Mouse (Mus musculus) limb, embryonic 11.5 days (tissue): ENCODE measurements around the gene Rgs12. TPM values are rescaled to one million over a fixed set of nuclear protein-coding genes. Genes with fewer than 3 reads are reported as not detected.

Experiments
- ATAC-seq: fragments of 200-750 bp; cut with Nextera tagmentation; 2 replicates; pipeline ENCODE4 v1.8.0; 2017; ENCODE audit warnings: low read depth; ENCODE audit not compliant: insufficient number of reproducible peaks, low FRiP score, low TSS enrichment
- DNase-seq: peaks from one replicate; pipeline ENCODE4 v3.0.0-alpha.2; 2015; ENCODE audit warnings: low spot score
- H3K27ac ChIP-seq: fragments of 300-500 bp; sonication (generic); replicated peaks from 2 replicates; pipeline ENCODE4 v1.5.1; 2014; ENCODE audit warnings: low read depth, mild to moderate bottlenecking, low read length
- H3K27me3 ChIP-seq: fragments of 300-500 bp; sonication (generic); 2 replicates; pipeline ENCODE4 v1.6.1; 2014; ENCODE audit warnings: mild to moderate bottlenecking, low read length, mixed read lengths; ENCODE audit not compliant: control insufficient read depth, insufficient read depth
- H3K36me3 ChIP-seq: fragments of 300-500 bp; sonication (generic); 2 replicates; pipeline ENCODE4 v1.6.1; 2014; ENCODE audit warnings: mild to moderate bottlenecking, low read length, moderate library complexity, mixed read lengths; ENCODE audit not compliant: control insufficient read depth, insufficient read depth
- H3K4me1 ChIP-seq: fragments of 300-500 bp; sonication (generic); 2 replicates; pipeline ENCODE4 v1.6.1; 2014; ENCODE audit warnings: low read length, mixed read lengths; ENCODE audit not compliant: control insufficient read depth, insufficient read depth
- H3K4me2 ChIP-seq: fragments of 300-500 bp; sonication (generic); 2 replicates; pipeline ENCODE4 v1.6.1; 2014; ENCODE audit warnings: low read depth, mild to moderate bottlenecking, moderate library complexity; ENCODE audit not compliant: severe bottlenecking
- H3K4me3 ChIP-seq: fragments of 300-500 bp; sonication (generic); 2 replicates; pipeline ENCODE4 v1.5.1; 2014; ENCODE audit warnings: low read depth, low read length
- H3K9ac ChIP-seq: fragments of 300-500 bp; sonication (generic); 2 replicates; pipeline ENCODE4 v1.6.1; 2014; ENCODE audit warnings: mild to moderate bottlenecking, low read length
- H3K9me3 ChIP-seq: fragments of 300-500 bp; sonication (generic); 2 replicates; pipeline ENCODE4 v1.6.1; 2016; ENCODE audit warnings: low read length; ENCODE audit not compliant: control insufficient read depth
- WGBS: fragments of 180-500 bp; shearing (Covaris S2); extraction: QIAGEN DNeasy Blood & Tissue Kit; methylation state at CpG from one replicate; pipeline ENCODE4 v1.1.7; 2014; 5-methylcytosine and 5-hydroxymethylcytosine counted together
- polyA plus RNA-seq: library from polyadenylated mRNA; unstranded; fragments of >200 nt; fragmentation: Nextera tagmentation; extraction: Ambion mirVana; gene quantifications from 2 replicates; pipeline ENCODE4 v1.2.1, GENCODE M21; 2014

Rgs12 gene
- polyA plus RNA-seq, 1 experiment from 2014 or later, result 38.7 TPM

- ATAC-seq, result no peak
- Histone ChIP-seq H3K4me2 (no peak overlapping the region), H3K4me3 (no peak overlapping the region), H3K9ac (no peak overlapping the region), H3K9me3 (no peaks in the 10 kb centered on the region), H3K36me3 (no peaks in the 10 kb centered on the region), H3K4me1 (no peaks in the 10 kb centered on the region), H3K27ac (no peak overlapping the region), H3K27me3 (no peaks in the 10 kb centered on the region)
- WGBS, result 81% methylated on average over 3 of the region's 3 CpGs
- DNase-seq, result no peak
Measured at GRCm38 (mm10) chr5:35001144-35001543, 51.9 kb downstream of the Rgs12 start.

GRCm38 (mm10) chr5:35003611-35004162 is 54.4 kb downstream of the Rgs12 start:
- H3K27ac ChIP-seq, result no peak overlapping the region
- H3K36me3 ChIP-seq, result no peaks in the 10 kb centered on the region
- ATAC-seq, result no peak
- no peaks in the 10 kb centered on the region for H3K9me3 ChIP-seq
- no peak overlapping the region for H3K4me2 ChIP-seq
- H3K27me3 ChIP-seq, result no peaks in the 10 kb centered on the region
- H3K4me3 ChIP-seq, result no peak overlapping the region
- WGBS, result 66% methylated on average over 7 of the region's 7 CpGs
- H3K9ac ChIP-seq, result no peak overlapping the region
- H3K4me1 ChIP-seq, result no peaks in the 10 kb centered on the region
- no peak for DNase-seq

- H3K36me3 ChIP-seq, result no peaks in the 10 kb centered on the region
- 93% methylated on average over 2 of the region's 2 CpGs for WGBS
Measured at GRCm38 (mm10) chr5:35004769-35005168, 55.5 kb downstream of the Rgs12 start.

GRCm38 (mm10) chr5:35005659-35006058 is 56.4 kb downstream of the Rgs12 start:
- ATAC-seq (no peak), DNase-seq (no peak)
- Histone ChIP-seq H3K4me2 (no peak overlapping the region), H3K4me3 (no peak overlapping the region), H3K9me3 (no peaks in the 10 kb centered on the region), H3K27ac (no peak overlapping the region), H3K27me3 (no peaks in the 10 kb centered on the region), H3K9ac (no peak overlapping the region), H3K36me3 (no peaks in the 10 kb centered on the region), H3K4me1 (no peaks in the 10 kb centered on the region)
- WGBS, result 97% methylated on average over 3 of the region's 3 CpGs

More at GRCm38 (mm10) chr5:35004769-35005168, 55.5 kb downstream of the Rgs12 start:
- ATAC-seq (no peak), DNase-seq (no peak)
- H3K4me1 ChIP-seq, result no peaks in the 10 kb centered on the region
- H3K27ac ChIP-seq, result no peak overlapping the region
- H3K4me3 ChIP-seq, result no peak overlapping the region
- no peak overlapping the region for H3K9ac ChIP-seq
- no peaks in the 10 kb centered on the region for H3K27me3 ChIP-seq
- H3K4me2 ChIP-seq, result no peak overlapping the region
- no peaks in the 10 kb centered on the region for H3K9me3 ChIP-seq

- DNase-seq (no peak), ATAC-seq (no peak)
- no peak overlapping the region for H3K9ac ChIP-seq
- WGBS, result 60% methylated on average over 2 of the region's 2 CpGs
- no peaks in the 10 kb centered on the region for H3K36me3 ChIP-seq
- H3K4me1 ChIP-seq, result no peaks in the 10 kb centered on the region
- no peaks in the 10 kb centered on the region for H3K27me3 ChIP-seq
- H3K4me3 ChIP-seq, result no peak overlapping the region
- H3K4me2 ChIP-seq, result no peak overlapping the region
- no peak overlapping the region for H3K27ac ChIP-seq
- H3K9me3 ChIP-seq, result no peaks in the 10 kb centered on the region
Measured at GRCm38 (mm10) chr5:35006599-35006998, 57.4 kb downstream of the Rgs12 start.

- H3K4me2 ChIP-seq, result no peak overlapping the region
- H3K4me3 ChIP-seq, result no peak overlapping the region
- no peaks in the 10 kb centered on the region for H3K9me3 ChIP-seq
- H3K27ac ChIP-seq, result no peak overlapping the region
- 93% methylated on average over 4 of the region's 4 CpGs for WGBS
- no peaks in the 10 kb centered on the region for H3K27me3 ChIP-seq
- H3K9ac ChIP-seq, result no peak overlapping the region
- H3K4me1 ChIP-seq, result no peaks in the 10 kb centered on the region
- no peak for DNase-seq
- ATAC-seq, result no peak
- H3K36me3 ChIP-seq, result no peaks in the 10 kb centered on the region; the same call in 1 of the 2 replicates
Measured at GRCm38 (mm10) chr5:35009163-35009562, 59.9 kb downstream of the Rgs12 start.

- 91% methylated on average over 5 of the region's 5 CpGs for WGBS
- H3K4me3 ChIP-seq, result no peak overlapping the region
- H3K9ac ChIP-seq, result no peak overlapping the region
- H3K27ac ChIP-seq, result no peak overlapping the region
- H3K36me3 ChIP-seq, result peaks cover 3% of the 10 kb centered on the region; the same call in 1 of the 2 replicates
- DNase-seq (no peak), ATAC-seq (no peak)
- no peaks in the 10 kb centered on the region for H3K27me3 ChIP-seq
- no peaks in the 10 kb centered on the region for H3K4me1 ChIP-seq
- no peak overlapping the region for H3K4me2 ChIP-seq
- no peaks in the 10 kb centered on the region for H3K9me3 ChIP-seq
Measured at GRCm38 (mm10) chr5:35010656-35011055, 61.4 kb downstream of the Rgs12 start.

GRCm38 (mm10) chr5:35011156-35011923 is 62.1 kb downstream of the Rgs12 start:
- Histone ChIP-seq H3K36me3 (peaks cover 3% of the 10 kb centered on the region; the same call in 1 of the 2 replicates), H3K27me3 (no peaks in the 10 kb centered on the region), H3K27ac (no peak overlapping the region), H3K9me3 (no peaks in the 10 kb centered on the region), H3K4me2 (no peak overlapping the region), H3K4me1 (no peaks in the 10 kb centered on the region), H3K4me3 (no peak overlapping the region), H3K9ac (no peak overlapping the region)
- ATAC-seq (no peak), DNase-seq (no peak)
- 96% methylated on average over 6 of the region's 6 CpGs for WGBS
